Mouse (Mus musculus) heart, postnatal 0 days (tissue): ENCODE data around the gene Cop1. TPM values are rescaled to one million over a fixed set of nuclear protein-coding genes. Genes with fewer than 3 reads are reported as not detected.

Experiments used
- ATAC-seq: fragments of 200-750 bp; cut with Nextera tagmentation; 2 replicates; pipeline ENCODE4 v1.8.0; 2017; ENCODE audit warnings: low read depth, moderate number of reproducible peaks, moderate library complexity; ENCODE audit not compliant: insufficient read depth
- DNase-seq: peaks from one replicate; pipeline ENCODE4 v3.0.0-alpha.2; 2016; ENCODE audit warnings: low spot score
- H3K27ac ChIP-seq: fragments of 300-500 bp; sonication (generic); 2 replicates; pipeline ENCODE4 v1.5.1; 2014; ENCODE audit warnings: low read depth, mild to moderate bottlenecking
- H3K27me3 ChIP-seq: fragments of 300-500 bp; sonication (generic); 2 replicates; pipeline ENCODE4 v1.6.1; 2014; ENCODE audit warnings: low read length, mixed read lengths; ENCODE audit not compliant: control insufficient read depth, insufficient read depth
- H3K36me3 ChIP-seq: fragments of 300-500 bp; sonication (generic); replicated peaks from 2 replicates; pipeline ENCODE4 v1.6.1; 2014; ENCODE audit warnings: low read length, mixed read lengths; ENCODE audit not compliant: control insufficient read depth, insufficient read depth
- H3K4me1 ChIP-seq: fragments of 300-500 bp; sonication (generic); 2 replicates; pipeline ENCODE4 v1.6.1; 2014; ENCODE audit warnings: antibody characterized with exemption; ENCODE audit not compliant: control insufficient read depth, insufficient read depth
- H3K4me2 ChIP-seq: fragments of 300-500 bp; sonication (generic); 2 replicates; pipeline ENCODE4 v1.6.1; 2014; ENCODE audit warnings: low read depth, mild to moderate bottlenecking, low read length, moderate library complexity
- H3K4me3 ChIP-seq: fragments of 300-500 bp; sonication (generic); 2 replicates; pipeline ENCODE4 v1.5.1; 2014; ENCODE audit warnings: low read depth, low read length
- H3K9ac ChIP-seq: fragments of 300-500 bp; sonication (generic); replicated peaks from 2 replicates; pipeline ENCODE4 v1.6.1; 2014; ENCODE audit warnings: low read depth, low read length, mixed read lengths
- H3K9me3 ChIP-seq: fragments of 300-500 bp; sonication (generic); replicated peaks from 2 replicates; pipeline ENCODE4 v1.6.1; 2016; ENCODE audit warnings: low read length; ENCODE audit not compliant: control insufficient read depth
- CTCF ChIP-seq: IDR thresholded peaks from 2 replicates; pipeline ENCODE4 v1.5.1; 2016; ENCODE audit warnings: antibody characterized with exemption, control low read depth, low read depth
- EP300 ChIP-seq: IDR thresholded peaks from 2 replicates; pipeline ENCODE4 v1.6.1; 2016; ENCODE audit warnings: antibody characterized with exemption, low read depth
- WGBS: fragments of 180-500 bp; shearing (Covaris S2); extraction: QIAGEN DNeasy Blood & Tissue Kit; methylation state at CpG from one replicate; pipeline ENCODE4 v1.1.7; 2014; 5-methylcytosine and 5-hydroxymethylcytosine counted together
- polyA plus RNA-seq: library from polyadenylated mRNA; unstranded; fragments of >200 nt; fragmentation: Nextera tagmentation; extraction: Ambion mirVana; gene quantifications from 2 replicates; pipeline ENCODE4 v1.2.1, GENCODE M21; 2015
- total RNA-seq: library from RNA; depleted of rRNA; stranded (reverse); fragments of >200 nt; gene quantifications from 2 replicates; pipeline ENCODE4 v1.2.3, GENCODE M21; 2014; ENCODE audit warnings: low replicate concordance

Cop1 gene
- total and polyA plus RNA-seq, 2 experiments from 2014 or later = 32.1 to 139 TPM

DNA sequence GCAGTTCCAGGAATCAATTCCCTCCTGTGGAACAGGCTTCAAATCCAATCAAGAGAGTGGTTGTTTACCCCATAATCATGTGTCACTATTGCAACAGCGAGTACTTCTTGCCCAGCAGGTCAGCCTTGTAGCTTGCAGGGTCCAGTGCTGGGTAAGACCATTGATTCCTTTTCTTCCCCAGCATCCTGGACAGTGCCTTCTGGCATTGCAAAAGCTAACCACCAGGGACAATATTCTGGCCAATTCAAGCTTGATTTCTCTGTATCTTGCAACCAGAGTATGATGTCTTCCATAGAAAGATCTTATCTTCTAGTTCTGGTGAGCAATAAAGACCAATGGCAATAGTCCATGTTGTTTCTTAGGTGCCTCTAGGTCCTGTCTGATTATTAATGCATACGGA is 150.8 kb downstream of the Cop1 start:
- no peak overlapping the region for H3K27ac ChIP-seq
- H3K4me2 ChIP-seq = no peak overlapping the region
- DNase-seq = no peak
- H3K27me3 ChIP-seq = no peaks in the 10 kb centered on the region
- 83% methylated on average over 2 of the region's 2 CpGs for WGBS
- no peaks in the 10 kb centered on the region for H3K4me1 ChIP-seq
- H3K9me3 ChIP-seq = 0 out of 2 replicates have a peak, but pooled peaks cover 3% of the 10 kb centered on the region
- H3K4me3 ChIP-seq = no peak overlapping the region
- ATAC-seq = no peak
- no peaks in the 10 kb centered on the region for H3K36me3 ChIP-seq
- TF ChIP-seq CTCF = no peak
- no peak for TF ChIP-seq EP300
- no peak overlapping the region for H3K9ac ChIP-seq

DNA sequence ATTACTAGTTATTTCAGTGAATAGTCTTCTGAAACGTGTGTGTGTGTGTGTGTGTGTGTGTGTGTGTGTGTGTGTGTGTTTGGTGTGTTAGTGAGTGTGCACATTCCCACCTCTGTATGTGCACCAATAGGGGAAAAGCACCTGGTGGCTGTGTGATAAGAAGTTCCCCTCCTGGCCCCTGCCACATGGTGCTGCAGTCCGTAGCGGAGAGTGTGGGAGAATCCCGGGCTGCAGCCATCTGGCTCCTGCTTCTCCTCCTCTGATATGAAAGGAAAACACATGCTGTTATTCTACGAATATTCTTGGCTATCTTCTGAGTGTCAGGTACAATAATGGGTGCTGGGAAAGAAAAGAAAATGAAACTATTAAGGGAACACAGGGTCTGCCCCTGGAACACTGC is 154.3 kb downstream of the Cop1 start:
- DNase-seq (no peak), ATAC-seq (no peak)
- Histone ChIP-seq H3K4me2 (no peak overlapping the region), H3K4me3 (no peak overlapping the region), H3K9me3 (0 out of 2 replicates have a peak, but pooled peaks cover 3% of the 10 kb centered on the region), H3K36me3 (no peaks in the 10 kb centered on the region), H3K4me1 (no peaks in the 10 kb centered on the region), H3K27ac (no peak overlapping the region), H3K9ac (no peak overlapping the region), H3K27me3 (no peaks in the 10 kb centered on the region)
- WGBS = 28% methylated on average over 5 of the region's 5 CpGs
- TF ChIP-seq CTCF (no peak), EP300 (no peak)

- Histone ChIP-seq H3K4me1 (0 out of 2 replicates have a peak, but pooled peaks cover 5% of the 10 kb centered on the region), H3K4me3 (no peak overlapping the region), H3K4me2 (no peak overlapping the region), H3K27me3 (no peaks in the 10 kb centered on the region), H3K9ac (no peak overlapping the region), H3K9me3 (no peaks in the 10 kb centered on the region), H3K36me3 (no peaks in the 10 kb centered on the region), H3K27ac (no peak overlapping the region)
- TF ChIP-seq EP300 = no peak
- TF ChIP-seq CTCF = no peak
- 79% methylated on average over 13 of the region's 13 CpGs for WGBS
- DNase-seq (no peak), ATAC-seq (no peak)
Observed at GRCm38 (mm10) chr1:159388565-159389024, 156.5 kb downstream of the Cop1 start.

DNA sequence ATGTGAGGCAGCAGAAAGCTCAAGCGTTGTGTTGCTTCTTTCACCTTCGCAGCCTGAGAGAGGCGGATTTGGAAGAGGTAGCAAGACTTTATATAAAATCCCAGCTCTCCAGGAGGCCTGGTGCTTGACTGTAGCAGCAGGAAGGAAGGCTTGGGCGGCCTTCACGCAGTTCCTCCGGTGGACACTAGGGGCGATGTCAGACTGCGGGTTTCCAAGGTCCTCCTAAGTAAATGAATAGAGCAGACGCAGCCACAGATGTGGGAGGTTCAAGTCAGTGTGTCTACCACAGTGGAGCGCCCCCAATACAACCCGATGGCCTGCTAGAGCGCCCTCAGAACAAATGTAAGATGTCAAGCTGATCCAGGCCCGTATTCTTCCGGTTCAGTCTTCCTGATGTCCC is 157.9 kb downstream of the Cop1 start:
- ATAC-seq = peak; percentile 57; the same call in 1 of the 2 replicates

DNA sequence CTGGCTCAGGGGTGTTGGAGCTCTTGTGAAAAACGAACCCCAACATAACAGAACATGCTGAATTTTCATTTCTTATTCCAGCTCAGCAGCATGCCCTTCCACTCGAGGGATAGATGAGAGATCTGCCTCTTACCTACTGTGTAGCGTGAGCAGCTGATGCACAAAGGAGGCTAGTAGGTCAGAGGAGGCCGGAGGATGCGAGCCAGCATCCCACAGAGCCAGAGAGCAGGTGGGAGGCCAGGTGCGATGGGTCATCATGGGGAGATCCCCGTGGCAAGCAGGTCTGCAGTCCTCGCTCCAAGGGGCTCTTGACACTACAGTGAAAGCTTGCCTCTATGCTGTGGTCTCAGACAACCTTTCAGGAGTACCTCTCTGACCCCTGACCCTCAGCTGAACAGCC is 160.5 kb downstream of the Cop1 start:
- DNase-seq (no peak), ATAC-seq (no peak)
- H3K9ac ChIP-seq = no peak overlapping the region
- H3K4me1 ChIP-seq = 0 out of 2 replicates have a peak, but pooled peaks cover 5% of the 10 kb centered on the region
- H3K4me2 ChIP-seq = no peak overlapping the region
- H3K9me3 ChIP-seq = no peaks in the 10 kb centered on the region
- TF ChIP-seq EP300 = no peak
- TF ChIP-seq CTCF = no peak
- H3K27me3 ChIP-seq = no peaks in the 10 kb centered on the region
- H3K27ac ChIP-seq = no peak overlapping the region
- WGBS = 63% methylated on average over 8 of the region's 8 CpGs
- H3K4me3 ChIP-seq = no peak overlapping the region
- H3K36me3 ChIP-seq = no peaks in the 10 kb centered on the region

More for the DNA sequence above, 157.9 kb downstream of the Cop1 start:
- no peak for TF ChIP-seq EP300
- peak; percentile 72 for TF ChIP-seq CTCF
- H3K9ac ChIP-seq = no peak overlapping the region
- 0 out of 2 replicates have a peak, but pooled peaks cover 5% of the 10 kb centered on the region for H3K4me1 ChIP-seq
- H3K9me3 ChIP-seq = no peaks in the 10 kb centered on the region
- H3K4me2 ChIP-seq = no peak overlapping the region
- no peak overlapping the region for H3K27ac ChIP-seq
- WGBS = 20% methylated on average over 14 of the region's 14 CpGs
- H3K4me3 ChIP-seq = no peak overlapping the region
- peak; percentile 16 for DNase-seq
- no peaks in the 10 kb centered on the region for H3K27me3 ChIP-seq
- H3K36me3 ChIP-seq = no peaks in the 10 kb centered on the region
